Mouse (Mus musculus): ENCODE results near the gene Btnl10. TPM values are rescaled to one million over a fixed set of nuclear protein-coding genes. Genes with fewer than 3 reads are reported as not detected.

Btnl10 gene
- polyA plus RNA-seq, 1 experiment from 2014 or later, result 4.0 TPM

- DNase-seq (ENCODE audit: low spot score) (no peak), ATAC-seq (replicated peaks; ENCODE audit: low FRiP score) (no peak)
- 86% methylated on average over 8 of the region's 8 CpGs for WGBS
- H3K9ac ChIP-seq (ENCODE audit: low read depth, low read length), result no peak overlapping the region
- H3K4me3 ChIP-seq (ENCODE audit: low read depth, low read length), result no peak overlapping the region
- peaks cover 7% of the 10 kb centered on the region; the same call in 1 of the 2 replicates for H3K4me1 ChIP-seq (replicated peaks; ENCODE audit: control insufficient read depth, insufficient read depth, low read length)
- no peak overlapping the region for H3K27ac ChIP-seq (ENCODE audit: low read depth, low read length)
- no peaks in the 10 kb centered on the region for H3K36me3 ChIP-seq (ENCODE audit: control insufficient read depth, insufficient read depth, low read length)
- no peaks in the 10 kb centered on the region for H3K9me3 ChIP-seq (ENCODE audit: control insufficient read depth, low read length)
- H3K4me2 ChIP-seq, result no peak overlapping the region
- 0 out of 2 replicates have a peak, but pooled peaks cover 2% of the 10 kb centered on the region for H3K27me3 ChIP-seq (replicated peaks; ENCODE audit: control insufficient read depth, insufficient read depth, low read length)
These were observed 51.3 kb downstream of the Btnl10 start for GRCm38 (mm10) chr11:58969027-58969426.

DNA sequence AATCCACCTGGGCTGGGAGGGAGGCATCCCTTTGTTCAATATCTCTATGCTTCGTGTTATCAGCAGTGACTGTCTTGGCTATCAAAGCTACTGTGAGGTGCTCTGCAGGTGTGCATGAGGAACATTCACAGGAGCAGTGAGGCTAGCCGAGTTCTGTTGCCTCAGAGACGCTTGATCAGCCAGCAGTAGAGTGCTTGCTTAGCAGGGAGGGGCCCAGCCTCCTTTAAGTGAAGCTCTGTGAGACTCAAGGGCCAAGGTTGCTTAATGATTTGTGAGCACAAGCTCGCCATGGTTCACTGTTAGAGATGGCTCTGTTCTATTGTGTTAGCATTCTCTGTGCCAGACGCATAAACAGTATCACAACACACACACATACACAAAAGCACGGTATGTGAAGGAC lies 52.0 kb downstream of the Btnl10 start:
- Histone ChIP-seq H3K36me3 (ENCODE audit: control insufficient read depth, insufficient read depth, low read length) (no peaks in the 10 kb centered on the region), H3K9ac (ENCODE audit: low read depth, low read length) (no peak overlapping the region), H3K4me1 (replicated peaks; ENCODE audit: control insufficient read depth, insufficient read depth, low read length) (peaks cover 7% of the 10 kb centered on the region; the same call in 1 of the 2 replicates), H3K27ac (ENCODE audit: low read depth, low read length) (no peak overlapping the region), H3K27me3 (replicated peaks; ENCODE audit: control insufficient read depth, insufficient read depth, low read length) (no peaks in the 10 kb centered on the region), H3K9me3 (ENCODE audit: control insufficient read depth, low read length) (no peaks in the 10 kb centered on the region), H3K4me3 (ENCODE audit: low read depth, low read length) (no peak overlapping the region), H3K4me2 (no peak overlapping the region)
- 67% methylated on average over 6 of the region's 6 CpGs for WGBS
- ATAC-seq (replicated peaks; ENCODE audit: low FRiP score) (no peak), DNase-seq (ENCODE audit: low spot score) (no peak)

DNA sequence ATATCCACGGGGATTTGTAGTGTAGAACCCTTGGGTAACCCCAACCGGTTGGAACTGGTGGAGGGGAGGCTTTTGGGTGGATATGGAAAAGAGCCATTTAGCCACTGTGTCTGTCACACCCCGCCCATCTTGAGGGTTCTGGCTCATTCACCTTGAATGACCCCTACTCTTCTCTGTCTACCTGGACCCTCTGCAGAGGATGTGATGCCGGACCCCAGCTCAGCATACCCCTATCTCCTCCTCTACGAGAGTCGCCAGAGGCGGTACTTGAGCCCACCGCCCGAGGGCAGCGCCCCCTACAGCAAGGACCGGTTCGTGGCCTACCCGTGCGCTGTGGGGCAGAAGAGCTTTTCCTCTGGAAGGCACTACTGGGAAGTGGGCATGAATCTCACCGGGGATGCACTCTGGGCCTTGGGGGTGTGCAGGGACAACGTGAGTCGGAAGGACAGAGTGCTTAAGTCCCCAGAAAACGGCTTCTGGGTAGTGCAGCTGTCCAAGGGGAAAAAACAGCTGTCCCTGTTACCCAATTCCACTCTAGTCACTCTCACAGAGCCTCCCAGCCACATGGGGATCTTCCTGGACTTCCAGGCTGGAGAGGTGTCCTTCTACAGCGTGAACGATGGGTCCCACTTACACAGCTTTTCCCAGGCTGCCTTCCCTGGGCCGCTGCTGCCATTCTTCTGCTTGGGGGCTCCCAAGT lies 53.3 kb downstream of the Btnl10 start:
- Histone ChIP-seq H3K27ac (ENCODE audit: low read depth, low read length) (no peak overlapping the region), H3K4me3 (ENCODE audit: low read depth, low read length) (no peak overlapping the region), H3K4me1 (replicated peaks; ENCODE audit: control insufficient read depth, insufficient read depth, low read length) (peaks cover 5% of the 10 kb centered on the region), H3K27me3 (replicated peaks; ENCODE audit: control insufficient read depth, insufficient read depth, low read length) (no peaks in the 10 kb centered on the region), H3K9ac (ENCODE audit: low read depth, low read length) (no peak overlapping the region), H3K9me3 (ENCODE audit: control insufficient read depth, low read length) (no peaks in the 10 kb centered on the region), H3K4me2 (no peak overlapping the region), H3K36me3 (ENCODE audit: control insufficient read depth, insufficient read depth, low read length) (no peaks in the 10 kb centered on the region)
- WGBS, result 87% methylated on average over 21 of the region's 21 CpGs
- ATAC-seq (replicated peaks; ENCODE audit: low FRiP score) (no peak), DNase-seq (ENCODE audit: low spot score) (no peak)

GRCm38 (mm10) chr11:58971796-58972195 lies 54.1 kb downstream of the Btnl10 start:
- Histone ChIP-seq H3K4me1 (replicated peaks; ENCODE audit: control insufficient read depth, insufficient read depth, low read length) (peaks cover 7% of the 10 kb centered on the region), H3K9me3 (ENCODE audit: control insufficient read depth, low read length) (no peaks in the 10 kb centered on the region), H3K4me2 (no peak overlapping the region), H3K9ac (ENCODE audit: low read depth, low read length) (no peak overlapping the region), H3K27me3 (replicated peaks; ENCODE audit: control insufficient read depth, insufficient read depth, low read length) (no peaks in the 10 kb centered on the region), H3K4me3 (ENCODE audit: low read depth, low read length) (no peak overlapping the region), H3K27ac (ENCODE audit: low read depth, low read length) (no peak overlapping the region), H3K36me3 (ENCODE audit: control insufficient read depth, insufficient read depth, low read length) (no peaks in the 10 kb centered on the region)
- DNase-seq (ENCODE audit: low spot score) (no peak), ATAC-seq (replicated peaks; ENCODE audit: low FRiP score) (no peak)
- 92% methylated on average over 3 of the region's 3 CpGs for WGBS

DNA sequence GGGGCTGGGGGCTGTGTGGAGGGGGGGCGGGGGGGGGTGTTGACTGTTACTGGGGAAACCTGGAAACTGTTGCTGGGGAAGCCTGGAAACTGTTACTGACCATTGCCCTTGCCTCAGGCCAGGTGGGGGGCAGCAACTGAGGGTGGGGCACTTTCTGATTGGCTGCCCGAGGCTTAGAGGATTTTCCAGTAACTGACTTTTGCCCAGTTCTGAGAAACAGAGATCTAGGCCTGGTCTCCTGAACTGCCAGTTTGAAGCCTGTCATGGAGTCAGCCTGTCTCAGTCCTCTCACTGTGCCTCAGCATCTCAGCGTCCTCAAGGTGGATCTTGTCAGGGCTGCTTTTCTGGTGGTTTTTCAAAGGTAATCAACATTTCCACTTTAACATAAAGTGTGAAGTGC lies 56.7 kb downstream of the Btnl10 start:
- H3K27me3 ChIP-seq (replicated peaks; ENCODE audit: control insufficient read depth, insufficient read depth, low read length), result no peaks in the 10 kb centered on the region
- H3K27ac ChIP-seq (ENCODE audit: low read depth, low read length), result no peak overlapping the region
- ATAC-seq (replicated peaks; ENCODE audit: low FRiP score) (no peak), DNase-seq (ENCODE audit: low spot score) (no peak)
- no peaks in the 10 kb centered on the region for H3K36me3 ChIP-seq (ENCODE audit: control insufficient read depth, insufficient read depth, low read length)
- no peak overlapping the region for H3K4me2 ChIP-seq
- no peak overlapping the region for H3K9ac ChIP-seq (ENCODE audit: low read depth, low read length)
- no peaks in the 10 kb centered on the region for H3K9me3 ChIP-seq (ENCODE audit: control insufficient read depth, low read length)
- no peak overlapping the region for H3K4me3 ChIP-seq (ENCODE audit: low read depth, low read length)
- WGBS, result 72% methylated on average over 3 of the region's 3 CpGs
- H3K4me1 ChIP-seq (replicated peaks; ENCODE audit: control insufficient read depth, insufficient read depth, low read length), result peaks cover 13% of the 10 kb centered on the region

Small RNA genes lying within 50 kb of the gene (microRNA-seq; reads per million reads assigned to microRNA genes)
- 2.8 reads per million for gene Gm44313 (ENCODE audit: borderline number of aligned reads)

Other genes starting within 250 kb of the Btnl10 start
- gene Olfr320, start 236.8 kb upstream of the Btnl10 start, polyA plus RNA-seq (2014; fragmentation: Nextera tagmentation; extraction: Ambion mirVana), result not detected in 2 replicates
- gene Olfr319, start 218.7 kb upstream of the Btnl10 start, polyA plus RNA-seq (2014; fragmentation: Nextera tagmentation; extraction: Ambion mirVana), result not detected in 2 replicates
- not detected in 2 replicates for gene Olfr318, start 193.9 kb upstream of the Btnl10 start, polyA plus RNA-seq (2014; fragmentation: Nextera tagmentation; extraction: Ambion mirVana)
- gene Olfr317, start 178.7 kb upstream of the Btnl10 start, polyA plus RNA-seq (2014; fragmentation: Nextera tagmentation; extraction: Ambion mirVana), result not detected in 2 replicates
- gene Olfr316, start 165.2 kb upstream of the Btnl10 start, polyA plus RNA-seq (2014; fragmentation: Nextera tagmentation; extraction: Ambion mirVana), result not detected in 2 replicates
- gene Olfr315, start 144.7 kb upstream of the Btnl10 start, polyA plus RNA-seq (2014; fragmentation: Nextera tagmentation; extraction: Ambion mirVana), result not detected in 2 replicates
- not detected in 2 replicates for gene Olfr314, start 135.0 kb upstream of the Btnl10 start, polyA plus RNA-seq (2014; fragmentation: Nextera tagmentation; extraction: Ambion mirVana)
- 0.70 and 0.86 TPM in 2 replicates for gene Fam183b, start 115.9 kb upstream of the Btnl10 start, polyA plus RNA-seq (2014; fragmentation: Nextera tagmentation; extraction: Ambion mirVana)
- gene Olfr313, start 102.9 kb upstream of the Btnl10 start, polyA plus RNA-seq (2014; fragmentation: Nextera tagmentation; extraction: Ambion mirVana), result not detected in 2 replicates
- not detected in 2 replicates for gene Olfr312, start 88.7 kb upstream of the Btnl10 start, polyA plus RNA-seq (2014; fragmentation: Nextera tagmentation; extraction: Ambion mirVana)
- not detected in 2 replicates for gene Olfr311, start 78.7 kb upstream of the Btnl10 start, polyA plus RNA-seq (2014; fragmentation: Nextera tagmentation; extraction: Ambion mirVana)
- gene Gm12258, start 70.8 kb upstream of the Btnl10 start, polyA plus RNA-seq (2014; fragmentation: Nextera tagmentation; extraction: Ambion mirVana), result 4.3 and 5.2 TPM in 2 replicates
- gene 2810021J22Rik, start 50.7 kb upstream of the Btnl10 start, polyA plus RNA-seq (2014; fragmentation: Nextera tagmentation; extraction: Ambion mirVana), result 5.0 and 5.6 TPM in 2 replicates
- 10.2 and 11.8 TPM in 2 replicates for gene Zfp39, start 13.7 kb upstream of the Btnl10 start, polyA plus RNA-seq (2014; fragmentation: Nextera tagmentation; extraction: Ambion mirVana)
- gene Rnf187, start 21.0 kb downstream of the Btnl10 start, polyA plus RNA-seq (2014; fragmentation: Nextera tagmentation; extraction: Ambion mirVana), result 229 and 240 TPM in 2 replicates
- gene Hist3h2ba, start 31.0 kb downstream of the Btnl10 start, polyA plus RNA-seq (2014; fragmentation: Nextera tagmentation; extraction: Ambion mirVana), result 6.3 and 6.9 TPM in 2 replicates
- 12.0 and 14.5 TPM in 2 replicates for gene Hist3h2a, start 36.8 kb downstream of the Btnl10 start, polyA plus RNA-seq (2014; fragmentation: Nextera tagmentation; extraction: Ambion mirVana)
- 0.23 and 0.38 TPM in 2 replicates for gene Trim17, start 36.8 kb downstream of the Btnl10 start, polyA plus RNA-seq (2014; fragmentation: Nextera tagmentation; extraction: Ambion mirVana)
- gene Trim11, start 60.2 kb downstream of the Btnl10 start, polyA plus RNA-seq (2014; fragmentation: Nextera tagmentation; extraction: Ambion mirVana), result 17.3 and 17.8 TPM in 2 replicates
- gene Obscn, start 218.5 kb downstream of the Btnl10 start, polyA plus RNA-seq (2014; fragmentation: Nextera tagmentation; extraction: Ambion mirVana), result 0.64 and 1.2 TPM in 2 replicates
- gene Iba57, start 245.8 kb downstream of the Btnl10 start, polyA plus RNA-seq (2014; fragmentation: Nextera tagmentation; extraction: Ambion mirVana), result 6.8 and 6.9 TPM in 2 replicates